In the genomic region with DNA sequence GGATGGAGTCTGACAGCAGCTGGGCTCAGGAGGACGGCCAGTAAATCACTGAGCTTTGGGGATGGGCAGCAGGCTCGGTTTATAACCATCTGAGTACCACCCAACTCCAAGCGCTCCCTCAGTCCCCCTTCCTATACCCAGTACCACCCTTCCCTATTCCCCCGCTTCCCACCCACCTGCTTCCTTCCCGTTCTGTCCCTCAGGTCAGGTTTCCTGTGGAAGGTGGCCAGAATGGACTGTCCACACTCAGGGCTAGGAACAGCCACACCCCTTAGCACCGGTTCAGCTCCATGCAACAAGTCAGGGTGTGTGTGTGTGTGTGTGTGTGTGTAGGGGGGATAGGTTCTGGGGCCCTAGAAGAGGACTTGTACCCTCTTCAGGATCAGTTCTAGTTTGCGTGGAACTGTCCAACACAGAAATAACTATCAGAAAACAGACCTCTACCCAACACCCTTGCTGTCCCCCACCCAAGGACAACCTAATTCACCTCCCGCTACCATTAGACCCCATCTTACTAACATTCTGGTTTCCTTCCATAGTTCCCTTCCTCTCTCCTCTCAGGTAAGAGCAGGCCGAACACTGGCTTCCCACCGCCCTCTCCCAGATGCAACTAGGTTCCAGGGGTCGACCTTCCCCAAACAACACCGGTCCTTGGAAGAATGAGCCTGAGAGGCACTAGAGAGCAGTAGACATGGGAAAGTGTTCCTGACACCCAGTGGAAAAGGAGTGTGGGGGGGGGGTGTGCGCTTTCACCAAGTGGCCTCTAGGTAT, we compare ENCODE assay signal across 9 mouse cellular contexts. TPM values are rescaled to one million over a fixed set of nuclear protein-coding genes. Genes with fewer than 3 reads are reported as not detected.
A peak's percentile ranks its signal among the peaks of the same experiment; 100 is the strongest.
DNase-seq lines count a peak whose midpoint lies in the region; ATAC-seq lines count a peak whose summit lies in the region.
"Had no signal": no experiment of that assay in that cellular context is flagged by ENCODE, and none has a peak within 500 bp of the region (broad histone marks: within the 10 kb centered on the region; RNA-seq: fewer than 3 reads in every experiment).

No protein-coding gene starts in this region.

- peak overlapping the region; percentile 78 for H3K9ac ChIP-seq in embryonic facial prominence, embryonic 15.5 days
- H3K9ac ChIP-seq in hindbrain, embryonic 11.5 days (ENCODE audit: low read depth, low read length) = peak overlapping the region; percentile 77
- H3K9ac ChIP-seq in liver, embryonic 15.5 days = no peak overlapping the region

- 41% methylated on average over 13 of the region's 13 CpGs for WGBS in embryonic facial prominence, embryonic 15.5 days
- WGBS in hindbrain, embryonic 11.5 days = 38% methylated on average over 13 of the region's 13 CpGs
- WGBS in liver, embryonic 15.5 days (ENCODE audit: insufficient replicate concordance) = 47% methylated on average over 13 of the region's 13 CpGs

- intact Hi-C loops in gastrocnemius, postnatal 36 days (cut with DNase I) = no loop called here

- peaks cover 23% of the 10 kb centered on the region for H3K4me1 ChIP-seq in embryonic facial prominence, embryonic 15.5 days
- peaks cover 3% of the 10 kb centered on the region for H3K4me1 ChIP-seq in hindbrain, embryonic 11.5 days (replicated peaks; ENCODE audit: control insufficient read depth, insufficient read depth, low read length)
- peaks cover 35% of the 10 kb centered on the region for H3K4me1 ChIP-seq in liver, embryonic 15.5 days (replicated peaks)

- peak overlapping the region; percentile 89 for H3K4me2 ChIP-seq in embryonic facial prominence, embryonic 15.5 days (replicated peaks)
- H3K4me2 ChIP-seq in hindbrain, embryonic 11.5 days (replicated peaks; ENCODE audit: low read depth, low read length) = peak overlapping the region; percentile 76
- H3K4me2 ChIP-seq in liver, embryonic 15.5 days = peak overlapping the region; percentile 95

- peak; percentile 47 for DNase-seq in gastrocnemius, postnatal 25 days
- DNase-seq in gastrocnemius, postnatal 36 days = no peak
- DNase-seq in hindbrain, embryonic 11.5 days (ENCODE audit: low spot score) = no peak
- no peak for DNase-seq in T-cell, adult 2 months (ENCODE audit: low spot score)
- DNase-seq in ovary, postnatal 10 days (ENCODE audit: low spot score) = no peak

- no peak for ATAC-seq in embryonic facial prominence, embryonic 15.5 days (ENCODE audit: insufficient number of reproducible peaks, low FRiP score, low TSS enrichment, low read depth)
- ATAC-seq in hindbrain, embryonic 11.5 days (ENCODE audit: low FRiP score) = no peak
- no peak for ATAC-seq in liver, embryonic 15.5 days (ENCODE audit: insufficient read depth)
- ATAC-seq in erythroid progenitor cell, adult 5-6 weeks (replicated peaks; ENCODE audit: low FRiP score, poor library complexity, severe bottlenecking) = no peak

- H3K36me3 ChIP-seq in embryonic facial prominence, embryonic 15.5 days = 0 out of 2 replicates have a peak, but pooled peaks cover under 1% of the 10 kb centered on the region
- H3K36me3 ChIP-seq in hindbrain, embryonic 11.5 days (ENCODE audit: control insufficient read depth, insufficient read depth, low read length) = no peaks in the 10 kb centered on the region
- no peaks in the 10 kb centered on the region for H3K36me3 ChIP-seq in liver, embryonic 15.5 days (replicated peaks)

- H3K9me3 ChIP-seq in embryonic facial prominence, embryonic 15.5 days (replicated peaks) = no peaks in the 10 kb centered on the region
- no peaks in the 10 kb centered on the region for H3K9me3 ChIP-seq in hindbrain, embryonic 11.5 days (ENCODE audit: control insufficient read depth, low read length)
- H3K9me3 ChIP-seq in liver, embryonic 15.5 days (replicated peaks) = no peaks in the 10 kb centered on the region

- peak overlapping the region; percentile 79 for H3K4me3 ChIP-seq in embryonic facial prominence, embryonic 15.5 days (replicated peaks)
- H3K4me3 ChIP-seq in hindbrain, embryonic 11.5 days (ENCODE audit: low read depth, low read length) = peak overlapping the region; percentile 62
- peak overlapping the region; percentile 67 for H3K4me3 ChIP-seq in liver, embryonic 15.5 days (replicated peaks)

- H3K27me3 ChIP-seq in embryonic facial prominence, embryonic 15.5 days = no peaks in the 10 kb centered on the region
- H3K27me3 ChIP-seq in hindbrain, embryonic 11.5 days (ENCODE audit: control insufficient read depth, insufficient read depth, low read length) = no peaks in the 10 kb centered on the region
- peaks cover 78% of the 10 kb centered on the region for H3K27me3 ChIP-seq in liver, embryonic 15.5 days
- H3K27me3 ChIP-seq: Patski had no signal

- no peak overlapping the region for H3K27ac ChIP-seq in embryonic facial prominence, embryonic 15.5 days (replicated peaks)
- H3K27ac ChIP-seq in hindbrain, embryonic 11.5 days (ENCODE audit: low read depth, low read length) = peak overlapping the region; percentile 42; the same call in 1 of the 2 replicates
- no peak overlapping the region for H3K27ac ChIP-seq in liver, embryonic 15.5 days (replicated peaks)

RNA-seq across cellular contexts. Expression of gene Gm21981, which starts 0.4 kb away (rescaled TPM):
- total RNA-seq in gastrocnemius, postnatal 25 days (2021) = under 1 TPM; 0.61 to 0.70 TPM
- total RNA-seq in gastrocnemius, postnatal 36 days (2021) = under 1 TPM; 0.18 to 0.62 TPM
- 0.12 and 0.24 TPM in 2 replicates for polyA plus RNA-seq in embryonic facial prominence, embryonic 15.5 days (2015; fragmentation: Nextera tagmentation; extraction: Ambion mirVana)
- 1.4 and 2.1 TPM in 2 replicates for polyA plus RNA-seq in hindbrain, embryonic 11.5 days (2014; fragmentation: Nextera tagmentation; extraction: Ambion mirVana)
- 0.07 TPM in 1 of 2 replicates, not detected in the other for polyA plus RNA-seq in liver, embryonic 15.5 days (2015; fragmentation: Nextera tagmentation; extraction: Ambion mirVana)
- total RNA-seq in erythroid progenitor cell, adult 5-6 weeks (2015; ENCODE audit: low replicate concordance) = not detected in 2 replicates
- not detected in 2 replicates for total RNA-seq in erythroid progenitor cell, adult 5-6 weeks (2017; ENCODE audit: low replicate concordance)

RNA-seq across cellular contexts. Expression of gene Prickle4, which starts 0.7 kb away (rescaled TPM):
- total RNA-seq in gastrocnemius, postnatal 25 days (2021) = 1 to 10 TPM; 1.3 to 2.6 TPM
- total RNA-seq in gastrocnemius, postnatal 36 days (2021) = 1 to 10 TPM; 1.8 to 2.2 TPM
- polyA plus RNA-seq in embryonic facial prominence, embryonic 15.5 days (2015; fragmentation: Nextera tagmentation; extraction: Ambion mirVana) = 0.71 and 1.3 TPM in 2 replicates
- polyA plus RNA-seq in hindbrain, embryonic 11.5 days (2014; fragmentation: Nextera tagmentation; extraction: Ambion mirVana) = 0.32 and 1.8 TPM in 2 replicates
- not detected in 2 replicates for polyA plus RNA-seq in liver, embryonic 15.5 days (2015; fragmentation: Nextera tagmentation; extraction: Ambion mirVana)
- total RNA-seq in erythroid progenitor cell, adult 5-6 weeks (2015; ENCODE audit: low replicate concordance) = not detected in 2 replicates
- not detected in 2 replicates for total RNA-seq in erythroid progenitor cell, adult 5-6 weeks (2017; ENCODE audit: low replicate concordance)

RNA-seq across cellular contexts. Expression of gene Frs3, which starts 5.0 kb away (rescaled TPM):
- total RNA-seq in gastrocnemius, postnatal 25 days (2021) = 1 to 10 TPM; 3.9 to 4.0 TPM
- total RNA-seq in gastrocnemius, postnatal 36 days (2021) = 1 to 10 TPM; 3.2 to 5.1 TPM
- polyA plus RNA-seq in embryonic facial prominence, embryonic 15.5 days (2015; fragmentation: Nextera tagmentation; extraction: Ambion mirVana) = 5.5 and 7.1 TPM in 2 replicates
- 7.9 and 8.6 TPM in 2 replicates for polyA plus RNA-seq in hindbrain, embryonic 11.5 days (2014; fragmentation: Nextera tagmentation; extraction: Ambion mirVana)
- 1.5 and 1.6 TPM in 2 replicates for polyA plus RNA-seq in liver, embryonic 15.5 days (2015; fragmentation: Nextera tagmentation; extraction: Ambion mirVana)
- total RNA-seq in erythroid progenitor cell, adult 5-6 weeks (2015; ENCODE audit: low replicate concordance) = not detected in 2 replicates
- total RNA-seq in erythroid progenitor cell, adult 5-6 weeks (2017; ENCODE audit: low replicate concordance) = not detected in 2 replicates

RNA-seq across cellular contexts. Expression of gene Tomm6, which starts 5.7 kb away (rescaled TPM):
- total RNA-seq in gastrocnemius, postnatal 25 days (2021) = 100 to 1,000 TPM; 120 to 121 TPM
- 100 to 1,000 TPM; 105 to 118 TPM for total RNA-seq in gastrocnemius, postnatal 36 days (2021)
- polyA plus RNA-seq in embryonic facial prominence, embryonic 15.5 days (2015; fragmentation: Nextera tagmentation; extraction: Ambion mirVana) = 386 TPM in 2 replicates
- polyA plus RNA-seq in hindbrain, embryonic 11.5 days (2014; fragmentation: Nextera tagmentation; extraction: Ambion mirVana) = 370 and 375 TPM in 2 replicates
- polyA plus RNA-seq in liver, embryonic 15.5 days (2015; fragmentation: Nextera tagmentation; extraction: Ambion mirVana) = 193 and 205 TPM in 2 replicates
- 44.7 and 48.6 TPM in 2 replicates for total RNA-seq in erythroid progenitor cell, adult 5-6 weeks (2015; ENCODE audit: low replicate concordance)
- total RNA-seq in erythroid progenitor cell, adult 5-6 weeks (2017; ENCODE audit: low replicate concordance) = 2.1 and 3.5 TPM in 2 replicates

RNA-seq across cellular contexts. Expression of gene Pgc, which starts 32.8 kb away (rescaled TPM):
- total RNA-seq in gastrocnemius, postnatal 25 days (2021) = not detected
- total RNA-seq in gastrocnemius, postnatal 36 days (2021) = not detected
- 0.12 and 0.16 TPM in 2 replicates for polyA plus RNA-seq in embryonic facial prominence, embryonic 15.5 days (2015; fragmentation: Nextera tagmentation; extraction: Ambion mirVana)
- polyA plus RNA-seq in hindbrain, embryonic 11.5 days (2014; fragmentation: Nextera tagmentation; extraction: Ambion mirVana) = not detected in 2 replicates
- polyA plus RNA-seq in liver, embryonic 15.5 days (2015; fragmentation: Nextera tagmentation; extraction: Ambion mirVana) = not detected in 2 replicates
- not detected in 2 replicates for total RNA-seq in erythroid progenitor cell, adult 5-6 weeks (2015; ENCODE audit: low replicate concordance)
- total RNA-seq in erythroid progenitor cell, adult 5-6 weeks (2017; ENCODE audit: low replicate concordance) = not detected in 2 replicates
- polyA plus RNA-seq: Patski had no signal

Comparison
In these comparisons a context has a peak if more than half of its experiments do, and no peak if none do; other contexts are left out.
1. RNA of gene Frs3, which starts 5.0 kb away (total RNA-seq): 3.2 to 5.1 TPM in gastrocnemius, postnatal 36 days and 3.9 to 4.0 TPM in gastrocnemius, postnatal 25 days; not detected in erythroid progenitor cell, adult 5-6 weeks; every median in the first group is over 4 times any median in the second.
2. Peak in every context shown above with its lines, with median percentiles within 50 percentile points of each other: H3K4me2 ChIP-seq and H3K4me3 ChIP-seq.